In genomic region chr14:41025087-41025486, GRCm38 (mm10) we compare ENCODE assay signal across 31 mouse cellular contexts. TPM values are rescaled to one million over a fixed set of nuclear protein-coding genes. Genes with fewer than 3 reads are reported as not detected.
DNase-seq lines count a peak whose midpoint lies in the region; ATAC-seq and TF ChIP-seq lines count a peak whose summit lies in the region.
"Had no signal": no experiment of that assay in that cellular context is flagged by ENCODE, and none has a peak within 500 bp of the region (broad histone marks: within the 10 kb centered on the region; RNA-seq: fewer than 3 reads in every experiment).

No protein-coding gene starts in this region.

- no peak for DNase-seq in heart, embryonic 10.5 days (ENCODE audit: low spot score)
- no peak for DNase-seq in heart, postnatal 25 days (ENCODE audit: low spot score)
- DNase-seq in liver, embryonic 11.5 days (ENCODE audit: low spot score): no peak
- DNase-seq in liver, postnatal 0 days: no peak
- no peak for DNase-seq in liver, embryonic 14.5 days (ENCODE audit: low read depth in 3 of 3, low spot score in 3 of 3)
- no peak for DNase-seq in layer of hippocampus, adult 11-12 months (ENCODE audit: low spot score)
- DNase-seq in midbrain, embryonic 11.5 days (ENCODE audit: low spot score, missing footprints): no peak
- DNase-seq: adrenal gland, adult 2 months; adrenal gland, postnatal 14 days; cerebellum, adult 11 months; cerebellum, adult 2 months; cerebellum, postnatal 10 days; cerebellum, postnatal 36 days; embryo, embryonic 11 days; gastrocnemius, postnatal 25 days; heart, adult 18-20 months; heart, postnatal 4 days had no signal

- TF ChIP-seq CTCF in liver, postnatal 0 days (IDR thresholded peaks at IDR 0.05; ENCODE audit: low read depth): no peak
- no peak for TF ChIP-seq CTCF in liver, embryonic 14.5 days (IDR thresholded peaks at IDR 0.05; ENCODE audit: low read depth)
- no peak for TF ChIP-seq CTCF in small intestine, adult 2 months (IDR thresholded peaks at IDR 0.05; ENCODE audit: extremely low read depth, insufficient read length, insufficient replicate concordance, low read depth, low read length)

- H3K9me3 ChIP-seq in heart, embryonic 10.5 days: no peaks in the 10 kb centered on the region
- no peaks in the 10 kb centered on the region for H3K9me3 ChIP-seq in liver, embryonic 11.5 days (ENCODE audit: control insufficient read depth, low read length)
- H3K9me3 ChIP-seq in liver, postnatal 0 days (ENCODE audit: low read length): no peaks in the 10 kb centered on the region
- no peaks in the 10 kb centered on the region for H3K9me3 ChIP-seq in liver, embryonic 14.5 days (ENCODE audit: control insufficient read depth, low read length)
- H3K9me3 ChIP-seq in midbrain, embryonic 11.5 days (ENCODE audit: control insufficient read depth, low read length): no peaks in the 10 kb centered on the region
- H3K9me3 ChIP-seq: embryonic facial prominence, embryonic 10.5 days; embryonic facial prominence, embryonic 13.5 days; forebrain, embryonic 12.5 days; forebrain, embryonic 15.5 days; hindbrain, embryonic 12.5 days; hindbrain, embryonic 15.5 days had no signal

- WGBS in heart, embryonic 10.5 days: 62% methylated on average over 2 of the region's 2 CpGs
- WGBS in liver, embryonic 11.5 days: 69% methylated on average over 2 of the region's 2 CpGs
- 77% methylated on average over 2 of the region's 2 CpGs for WGBS in liver, postnatal 0 days (ENCODE audit: insufficient replicate concordance)
- 46% methylated on average over 2 of the region's 2 CpGs for WGBS in liver, embryonic 14.5 days (ENCODE audit: insufficient replicate concordance)
- WGBS in small intestine, adult 2 months: 75% methylated on average over 2 of the region's 2 CpGs
- 92% methylated on average over 2 of the region's 2 CpGs for WGBS in midbrain, embryonic 11.5 days

- no peak overlapping the region for H3K4me3 ChIP-seq in heart, embryonic 10.5 days
- no peak overlapping the region for H3K4me3 ChIP-seq in liver, embryonic 11.5 days (ENCODE audit: low read depth, low read length)
- H3K4me3 ChIP-seq in liver, postnatal 0 days (ENCODE audit: low read depth, low read length): no peak overlapping the region
- no peak overlapping the region for H3K4me3 ChIP-seq in liver, embryonic 14.5 days (ENCODE audit: insufficient read depth in 1 of 2, low read depth in 2 of 2, low read length in 2 of 2)
- no peak overlapping the region for H3K4me3 ChIP-seq in small intestine, adult 2 months (ENCODE audit: low read depth, low read length)
- no peak overlapping the region for H3K4me3 ChIP-seq in midbrain, embryonic 11.5 days (ENCODE audit: low read depth, low read length)
- H3K4me3 ChIP-seq: embryonic facial prominence, embryonic 10.5 days; embryonic facial prominence, embryonic 13.5 days; erythroblast, embryonic 14.5 days; forebrain, embryonic 12.5 days; forebrain, embryonic 15.5 days; hindbrain, embryonic 12.5 days; hindbrain, embryonic 15.5 days had no signal

- TF ChIP-seq EP300 in liver, postnatal 0 days (IDR thresholded peaks at IDR 0.05; ENCODE audit: low read depth): no peak
- no peak for TF ChIP-seq EP300 in liver, embryonic 14.5 days (IDR thresholded peaks at IDR 0.05; ENCODE audit: low read depth)

- no peaks in the 10 kb centered on the region for H3K27me3 ChIP-seq in heart, embryonic 10.5 days (ENCODE audit: insufficient read depth, poor library complexity, severe bottlenecking)
- no peaks in the 10 kb centered on the region for H3K27me3 ChIP-seq in liver, embryonic 11.5 days (replicated peaks; ENCODE audit: control insufficient read depth, insufficient read depth, low read length)
- H3K27me3 ChIP-seq in liver, postnatal 0 days (ENCODE audit: insufficient read depth, low read length): no peaks in the 10 kb centered on the region
- no peaks in the 10 kb centered on the region for H3K27me3 ChIP-seq in liver, embryonic 14.5 days (ENCODE audit: control insufficient read depth, insufficient read depth, low read length)
- no peaks in the 10 kb centered on the region for H3K27me3 ChIP-seq in small intestine, adult 2 months (ENCODE audit: control insufficient read depth, insufficient read depth, low read length)
- H3K27me3 ChIP-seq in midbrain, embryonic 11.5 days (ENCODE audit: control insufficient read depth, insufficient read depth, low read length): no peaks in the 10 kb centered on the region
- H3K27me3 ChIP-seq: embryonic facial prominence, embryonic 13.5 days; forebrain, embryonic 12.5 days; forebrain, embryonic 15.5 days; hindbrain, embryonic 12.5 days; hindbrain, embryonic 15.5 days; Patski had no signal

- H3K4me1 ChIP-seq in heart, embryonic 10.5 days: peaks cover 25% of the 10 kb centered on the region
- peaks cover 14% of the 10 kb centered on the region for H3K4me1 ChIP-seq in liver, embryonic 11.5 days (replicated peaks; ENCODE audit: control insufficient read depth, insufficient read depth, low read length)
- H3K4me1 ChIP-seq in liver, postnatal 0 days (ENCODE audit: insufficient read depth): peaks cover 15% of the 10 kb centered on the region
- peaks cover 21 to 30% of the 10 kb centered on the region in 2 experiments for H3K4me1 ChIP-seq in liver, embryonic 14.5 days (replicated peaks; ENCODE audit: control insufficient read depth in 2 of 2, insufficient read depth in 2 of 2, low read length in 1 of 2)
- H3K4me1 ChIP-seq in small intestine, adult 2 months (ENCODE audit: control insufficient read depth, insufficient read depth, insufficient read length, low read length): peaks cover 24% of the 10 kb centered on the region
- H3K4me1 ChIP-seq in midbrain, embryonic 11.5 days (ENCODE audit: control insufficient read depth, insufficient read depth, low read length): no peaks in the 10 kb centered on the region
- H3K4me1 ChIP-seq: embryonic facial prominence, embryonic 10.5 days; embryonic facial prominence, embryonic 13.5 days; forebrain, embryonic 12.5 days; forebrain, embryonic 15.5 days; hindbrain, embryonic 12.5 days; hindbrain, embryonic 15.5 days had no signal

- no peak for TF ChIP-seq POLR2A in small intestine, adult 2 months (IDR thresholded peaks at IDR 0.05; ENCODE audit: low read depth, low read length)

- peak; percentile 26 for ATAC-seq in liver, embryonic 11.5 days (replicated peaks; ENCODE audit: low FRiP score)
- ATAC-seq in liver, postnatal 0 days: no peak
- peak; percentile 53 for ATAC-seq in liver, embryonic 14.5 days (ENCODE audit: insufficient read depth)
- no peak for ATAC-seq in midbrain, embryonic 11.5 days (ENCODE audit: low FRiP score)
- ATAC-seq: forebrain, embryonic 15.5 days had no signal

- no peaks in the 10 kb centered on the region for H3K36me3 ChIP-seq in heart, embryonic 10.5 days
- H3K36me3 ChIP-seq in liver, embryonic 11.5 days (ENCODE audit: control insufficient read depth, insufficient read depth, low read length): no peaks in the 10 kb centered on the region
- no peaks in the 10 kb centered on the region for H3K36me3 ChIP-seq in liver, postnatal 0 days (replicated peaks; ENCODE audit: insufficient read depth, low read length)
- no peaks in the 10 kb centered on the region for H3K36me3 ChIP-seq in liver, embryonic 14.5 days (replicated peaks; ENCODE audit: control insufficient read depth, insufficient read depth, low read depth)
- H3K36me3 ChIP-seq in small intestine, adult 2 months (ENCODE audit: control insufficient read depth, insufficient read depth, low read length): no peaks in the 10 kb centered on the region
- no peaks in the 10 kb centered on the region for H3K36me3 ChIP-seq in midbrain, embryonic 11.5 days (ENCODE audit: control insufficient read depth, insufficient read depth, low read length)
- H3K36me3 ChIP-seq: embryonic facial prominence, embryonic 10.5 days; embryonic facial prominence, embryonic 13.5 days; forebrain, embryonic 12.5 days; forebrain, embryonic 15.5 days; hindbrain, embryonic 12.5 days; hindbrain, embryonic 15.5 days had no signal

- intact Hi-C loops in heart, postnatal 25 days (cut with DNase I): no loop called here

- peak overlapping the region; percentile 73; the same call in 1 of the 2 replicates for H3K27ac ChIP-seq in heart, embryonic 10.5 days
- peak overlapping the region; percentile 55 for H3K27ac ChIP-seq in liver, embryonic 11.5 days (ENCODE audit: low read depth, low read length)
- H3K27ac ChIP-seq in liver, postnatal 0 days (ENCODE audit: low read depth): no peak overlapping the region
- H3K27ac ChIP-seq in liver, embryonic 14.5 days: peak overlapping the region; percentile 61
- H3K27ac ChIP-seq in small intestine, adult 2 months (ENCODE audit: insufficient read depth, low read depth, low read length): peak overlapping the region; percentile 77
- H3K27ac ChIP-seq in midbrain, embryonic 11.5 days (ENCODE audit: low read depth, low read length): no peak overlapping the region
- H3K27ac ChIP-seq: embryonic facial prominence, embryonic 10.5 days; embryonic facial prominence, embryonic 13.5 days; forebrain, embryonic 12.5 days; forebrain, embryonic 15.5 days; hindbrain, embryonic 12.5 days; hindbrain, embryonic 15.5 days had no signal

- H3K4me2 ChIP-seq in liver, embryonic 11.5 days: peak overlapping the region; percentile 46
- H3K4me2 ChIP-seq in liver, postnatal 0 days (ENCODE audit: low read depth, low read length): no peak overlapping the region
- peak overlapping the region; percentile 48 for H3K4me2 ChIP-seq in liver, embryonic 14.5 days (ENCODE audit: low read depth)
- H3K4me2 ChIP-seq in midbrain, embryonic 11.5 days: no peak overlapping the region
- H3K4me2 ChIP-seq: embryonic facial prominence, embryonic 13.5 days; forebrain, embryonic 12.5 days; forebrain, embryonic 15.5 days; hindbrain, embryonic 12.5 days; hindbrain, embryonic 15.5 days had no signal

- no peak overlapping the region for H3K9ac ChIP-seq in liver, embryonic 11.5 days (ENCODE audit: low read depth, low read length)
- H3K9ac ChIP-seq in liver, postnatal 0 days (replicated peaks): no peak overlapping the region
- H3K9ac ChIP-seq in liver, embryonic 14.5 days (replicated peaks): no peak overlapping the region; the same call in 1 of the 2 replicates
- H3K9ac ChIP-seq in midbrain, embryonic 11.5 days (ENCODE audit: low read length): no peak overlapping the region
- H3K9ac ChIP-seq: embryonic facial prominence, embryonic 13.5 days; forebrain, embryonic 12.5 days; forebrain, embryonic 15.5 days; hindbrain, embryonic 12.5 days; hindbrain, embryonic 15.5 days had no signal

RNA-seq across cellular contexts. Expression of gene Fam213a, which starts 11.5 kb away (rescaled TPM):
- polyA plus RNA-seq in heart, embryonic 10.5 days (2016; fragmentation: Nextera tagmentation; extraction: Ambion mirVana): 76.8 and 81.5 TPM in 2 replicates
- total RNA-seq in heart, postnatal 25 days (2021): 10 to 100 TPM; 16.3 to 17.0 TPM
- polyA plus RNA-seq in liver, embryonic 11.5 days (2014; fragmentation: Nextera tagmentation; extraction: Ambion mirVana): 78.2 and 84.8 TPM in 2 replicates
- 80.4 and 85.0 TPM in 2 replicates for polyA plus RNA-seq in liver, postnatal 0 days (2015; fragmentation: Nextera tagmentation; extraction: Ambion mirVana)
- polyA plus RNA-seq in liver, embryonic 14.5 days (2012; rRNA removed): 22.0 and 39.4 TPM in 2 replicates
- 41.8 and 45.1 TPM in 2 replicates for polyA plus RNA-seq in liver, embryonic 14.5 days (2014; fragmentation: Nextera tagmentation; extraction: Ambion mirVana)
- polyA plus RNA-seq in small intestine, adult 2 months (2012; rRNA removed): 16.7 and 29.9 TPM in 2 replicates
- 44.7 and 50.4 TPM in 2 replicates for polyA plus RNA-seq in midbrain, embryonic 11.5 days (2014; fragmentation: Nextera tagmentation; extraction: Ambion mirVana)

RNA-seq across cellular contexts. Expression of gene Dydc2, which starts 43.9 kb away (rescaled TPM):
- 0.44 and 0.65 TPM in 2 replicates for polyA plus RNA-seq in heart, embryonic 10.5 days (2016; fragmentation: Nextera tagmentation; extraction: Ambion mirVana)
- not detected for total RNA-seq in heart, postnatal 25 days (2021)
- polyA plus RNA-seq in liver, embryonic 11.5 days (2014; fragmentation: Nextera tagmentation; extraction: Ambion mirVana): not detected in 2 replicates
- not detected in 2 replicates for polyA plus RNA-seq in liver, postnatal 0 days (2015; fragmentation: Nextera tagmentation; extraction: Ambion mirVana)
- not detected in 2 replicates for polyA plus RNA-seq in liver, embryonic 14.5 days (2012; rRNA removed)
- polyA plus RNA-seq in liver, embryonic 14.5 days (2014; fragmentation: Nextera tagmentation; extraction: Ambion mirVana): not detected in 2 replicates
- polyA plus RNA-seq in small intestine, adult 2 months (2012; rRNA removed): not detected in 2 replicates
- polyA plus RNA-seq in midbrain, embryonic 11.5 days (2014; fragmentation: Nextera tagmentation; extraction: Ambion mirVana): not detected in 2 replicates
- total RNA-seq: ES-E14; gastrocnemius, adult 8-10 months; gastrocnemius, postnatal 25 days; heart, adult 18-20 months; heart, postnatal 4 days had no signal
- polyA plus RNA-seq: adrenal gland, adult 2 months; embryonic facial prominence, embryonic 10.5 days; embryonic facial prominence, embryonic 13.5 days; erythroblast, embryonic 14.5 days; forebrain, embryonic 12.5 days; heart, postnatal 0 days had no signal

RNA-seq across cellular contexts. Expression of gene Dydc1, which starts 47.6 kb away (rescaled TPM):
- not detected in 2 replicates for polyA plus RNA-seq in heart, embryonic 10.5 days (2016; fragmentation: Nextera tagmentation; extraction: Ambion mirVana)
- total RNA-seq in heart, postnatal 25 days (2021): not detected
- not detected in 2 replicates for polyA plus RNA-seq in liver, embryonic 11.5 days (2014; fragmentation: Nextera tagmentation; extraction: Ambion mirVana)
- polyA plus RNA-seq in liver, postnatal 0 days (2015; fragmentation: Nextera tagmentation; extraction: Ambion mirVana): not detected in 2 replicates
- 0.03 TPM in 1 of 2 replicates, not detected in the other for polyA plus RNA-seq in liver, embryonic 14.5 days (2012; rRNA removed)
- 0.11 TPM in 1 of 2 replicates, not detected in the other for polyA plus RNA-seq in liver, embryonic 14.5 days (2014; fragmentation: Nextera tagmentation; extraction: Ambion mirVana)
- polyA plus RNA-seq in small intestine, adult 2 months (2012; rRNA removed): not detected in 2 replicates
- polyA plus RNA-seq in midbrain, embryonic 11.5 days (2014; fragmentation: Nextera tagmentation; extraction: Ambion mirVana): not detected in 2 replicates
- total RNA-seq: adrenal gland, adult 2 months; adrenal gland, postnatal 14 days; ES-E14; gastrocnemius, adult 8-10 months; gastrocnemius, postnatal 25 days; heart, adult 18-20 months; heart, postnatal 4 days had no signal
- polyA plus RNA-seq: adrenal gland, adult 2 months; cerebellum, adult 2 months; embryonic facial prominence, embryonic 10.5 days; embryonic facial prominence, embryonic 13.5 days; erythroblast, embryonic 14.5 days; forebrain, embryonic 12.5 days; gonadal fat pad, adult 2 months; heart, embryonic 14.5 days; heart, postnatal 0 days; hindbrain, embryonic 15.5 days; Patski had no signal

RNA-seq across cellular contexts. Expression of gene Tspan14, which starts 58.5 kb away (rescaled TPM):
- polyA plus RNA-seq in heart, embryonic 10.5 days (2016; fragmentation: Nextera tagmentation; extraction: Ambion mirVana): 42.3 and 58.6 TPM in 2 replicates
- 10 to 100 TPM; 17.1 to 18.1 TPM for total RNA-seq in heart, postnatal 25 days (2021)
- 65.3 and 68.1 TPM in 2 replicates for polyA plus RNA-seq in liver, embryonic 11.5 days (2014; fragmentation: Nextera tagmentation; extraction: Ambion mirVana)
- 22.0 and 24.9 TPM in 2 replicates for polyA plus RNA-seq in liver, postnatal 0 days (2015; fragmentation: Nextera tagmentation; extraction: Ambion mirVana)
- polyA plus RNA-seq in liver, embryonic 14.5 days (2012; rRNA removed): 22.0 and 22.9 TPM in 2 replicates
- polyA plus RNA-seq in liver, embryonic 14.5 days (2014; fragmentation: Nextera tagmentation; extraction: Ambion mirVana): 25.4 and 28.5 TPM in 2 replicates
- polyA plus RNA-seq in small intestine, adult 2 months (2012; rRNA removed): 18.4 and 38.2 TPM in 2 replicates
- polyA plus RNA-seq in midbrain, embryonic 11.5 days (2014; fragmentation: Nextera tagmentation; extraction: Ambion mirVana): 99.5 and 101 TPM in 2 replicates

Comparison
In these comparisons a context has a peak if more than half of its experiments do, and no peak if none do; other contexts are left out.
1. H3K27ac ChIP-seq: peak in heart, embryonic 10.5 days (single experiment), liver, embryonic 11.5 days (single experiment), liver, embryonic 14.5 days (single experiment) and small intestine, adult 2 months (single experiment); none in liver, postnatal 0 days (single experiment) and midbrain, embryonic 11.5 days (single experiment).
2. ATAC-seq: peak in liver, embryonic 11.5 days (single experiment) and liver, embryonic 14.5 days (single experiment); none in liver, postnatal 0 days (single experiment) and midbrain, embryonic 11.5 days (single experiment).
3. H3K4me2 ChIP-seq: peak in liver, embryonic 11.5 days (single experiment) and liver, embryonic 14.5 days (single experiment); none in liver, postnatal 0 days (single experiment) and midbrain, embryonic 11.5 days (single experiment).